Mouse (Mus musculus) small intestine, adult 2 months (tissue): ENCODE measurements around the gene Tmigd1. TPM values are rescaled to one million over a fixed set of nuclear protein-coding genes. Genes with fewer than 3 reads are reported as not detected.

Source experiments
- H3K27ac ChIP-seq: fragments of 200-500 bp; 2 replicates; pipeline ENCODE4 v1.5.1; 2012; ENCODE audit warnings: low read depth, low read length, control low read depth, inconsistent platforms; ENCODE audit not compliant: insufficient read depth
- H3K27me3 ChIP-seq: fragments of 200-500 bp; 2 replicates; pipeline ENCODE4 v1.6.1; 2012; ENCODE audit warnings: mild to moderate bottlenecking, moderate library complexity, low read length, inconsistent platforms; ENCODE audit not compliant: control insufficient read depth, insufficient read depth
- H3K36me3 ChIP-seq: fragments of 200-500 bp; 2 replicates; pipeline ENCODE4 v1.6.1; 2012; ENCODE audit warnings: mild to moderate bottlenecking, low read length, control low read depth, inconsistent platforms; ENCODE audit not compliant: control insufficient read depth, insufficient read depth
- H3K4me1 ChIP-seq: fragments of 200-500 bp; 2 replicates; pipeline ENCODE4 v1.6.1; 2012; ENCODE audit warnings: low read length, inconsistent platforms, mixed read lengths; ENCODE audit not compliant: control insufficient read depth, insufficient read depth, insufficient read length
- H3K4me3 ChIP-seq: fragments of 200-500 bp; 2 replicates; pipeline ENCODE4 v1.5.1; 2012; ENCODE audit warnings: low read depth, mild to moderate bottlenecking, control low read depth, inconsistent platforms, low read length, moderate library complexity
- CTCF ChIP-seq: fragments of 200-500 bp; IDR thresholded peaks from 2 replicates; pipeline ENCODE4 v1.5.1; 2012; ENCODE audit warnings: low read depth, mild to moderate bottlenecking, control low read depth, inconsistent platforms, low read length, moderate library complexity, mixed read lengths; ENCODE audit not compliant: insufficient replicate concordance, insufficient read length; ENCODE audit errors: extremely low read depth
- POLR2A ChIP-seq: fragments of 200-500 bp; IDR thresholded peaks from 2 replicates; pipeline ENCODE4 v1.6.1; 2012; ENCODE audit warnings: low read depth, mild to moderate bottlenecking, control low read depth, inconsistent platforms, low read length, moderate library complexity
- WGBS: fragments of 180-500 bp; shearing (Covaris S2); methylation state at CpG from one replicate; pipeline ENCODE4 v1.1.7; 2018; 5-methylcytosine and 5-hydroxymethylcytosine counted together
- polyA plus RNA-seq: library from polyadenylated mRNA; depleted of rRNA; stranded (reverse); fragments of >200 nt; gene quantifications from 2 replicates; pipeline ENCODE4 v1.2.3, GENCODE M21; 2012; rRNA removed

The Tmigd1 gene
- polyA plus RNA-seq: 0.29 and 8.4 TPM in 2 replicates

DNA sequence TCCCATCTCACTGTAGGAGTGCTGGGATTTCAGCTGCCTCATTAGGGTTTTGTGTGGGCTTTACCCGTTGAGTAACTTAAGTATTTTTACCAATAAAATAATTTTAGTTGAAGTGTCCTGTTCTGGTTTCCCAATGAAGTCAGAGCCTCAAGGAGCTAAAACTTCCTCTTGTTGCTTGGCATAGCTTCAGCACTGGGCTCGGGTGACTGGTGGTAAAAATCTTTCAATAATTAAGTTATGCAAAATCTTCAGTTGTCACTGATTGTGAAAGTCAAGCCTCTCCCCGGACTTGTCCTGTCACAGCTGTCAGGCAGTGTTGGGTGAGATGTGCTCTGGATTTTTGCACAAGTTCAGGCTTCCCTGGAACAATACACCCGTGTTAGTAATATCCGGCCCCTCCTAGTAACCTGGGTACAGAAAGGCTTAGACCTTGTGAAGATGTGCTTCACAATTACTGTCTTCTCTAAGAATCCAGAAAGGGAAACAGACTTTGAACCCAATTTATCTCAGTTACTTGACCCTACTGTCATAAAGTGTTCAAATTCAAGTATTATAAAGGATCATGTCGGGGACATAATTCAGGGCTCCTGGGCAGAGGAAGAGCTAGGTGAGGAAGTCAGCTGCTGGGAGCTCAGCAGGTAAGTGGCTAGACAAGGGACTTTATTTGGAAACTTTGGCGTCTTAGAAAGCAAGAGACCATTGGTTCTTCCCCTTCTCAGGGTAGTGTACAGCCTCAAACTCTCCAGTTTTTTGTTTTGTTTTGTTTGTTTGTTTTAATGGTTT lies at the start of gene Tmigd1:
Tmigd1 (plus strand) TSS at position 581 of the 783 bp plus-strand sequence.
- Histone ChIP-seq H3K36me3 (no peaks in the 10 kb centered on the region), H3K4me3 (no peak within 1 kb of the TSS), H3K4me1 (peaks cover 17% of the 10 kb centered on the region; the same call in 1 of the 2 replicates), H3K27me3 (no peaks in the 10 kb centered on the region), H3K27ac (peak within 1 kb of the TSS; percentile 26)
- TF ChIP-seq CTCF: no peak
- TF ChIP-seq POLR2A: no peak
- 31% methylated on average over 7 of the region's 7 CpGs for WGBS

DNA sequence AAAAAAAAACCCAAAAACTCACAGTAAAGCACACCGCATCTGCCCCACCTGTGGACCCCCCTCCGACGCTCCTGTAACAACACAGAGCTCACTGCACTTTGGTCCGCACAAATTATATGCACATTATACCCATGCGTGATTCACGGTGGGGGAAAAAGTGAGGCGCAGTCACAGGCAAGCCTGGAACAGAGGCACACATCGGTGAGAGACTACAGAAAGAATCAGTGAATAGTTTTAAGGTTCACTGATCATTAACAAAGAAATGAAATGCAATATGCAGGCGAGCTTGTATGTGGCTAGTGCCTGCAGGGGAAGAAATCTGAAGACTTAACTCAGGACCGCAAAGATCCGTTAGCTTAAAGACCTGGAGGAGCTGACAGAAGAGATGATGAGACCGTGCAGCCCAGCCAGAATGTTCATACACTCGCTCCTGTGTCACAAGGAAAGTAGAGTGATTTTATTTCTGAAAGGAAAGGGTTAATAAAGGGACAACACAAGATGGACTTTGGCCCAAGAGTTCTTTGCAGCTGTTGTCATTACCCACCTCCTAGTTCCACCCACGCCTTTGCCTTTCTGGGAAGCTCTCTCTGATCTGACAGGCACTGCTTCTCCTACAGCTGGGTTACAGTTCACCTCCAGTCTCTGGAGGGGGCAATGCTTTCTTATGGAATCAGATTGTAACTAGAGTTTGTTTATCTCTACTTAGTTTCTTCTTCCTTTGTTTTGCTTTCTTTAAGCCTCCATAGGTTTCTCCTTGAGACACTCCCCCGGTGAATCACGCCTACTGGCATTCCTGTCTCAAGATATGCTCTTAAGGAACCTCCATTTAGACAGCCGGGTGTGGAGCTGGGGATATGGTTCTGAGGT lies 47.3 kb upstream of the Tmigd1 start:
- no peaks in the 10 kb centered on the region for H3K27me3 ChIP-seq
- 28% methylated on average over 17 of the region's 17 CpGs for WGBS
- H3K27ac ChIP-seq: peak overlapping the region; percentile 87
- TF ChIP-seq CTCF (no peak), POLR2A (no peak)
- peak overlapping the region; percentile 47 for H3K4me3 ChIP-seq
- peaks cover 15% of the 10 kb centered on the region; the same call in 1 of the 2 replicates for H3K4me1 ChIP-seq
- no peaks in the 10 kb centered on the region for H3K36me3 ChIP-seq

DNA sequence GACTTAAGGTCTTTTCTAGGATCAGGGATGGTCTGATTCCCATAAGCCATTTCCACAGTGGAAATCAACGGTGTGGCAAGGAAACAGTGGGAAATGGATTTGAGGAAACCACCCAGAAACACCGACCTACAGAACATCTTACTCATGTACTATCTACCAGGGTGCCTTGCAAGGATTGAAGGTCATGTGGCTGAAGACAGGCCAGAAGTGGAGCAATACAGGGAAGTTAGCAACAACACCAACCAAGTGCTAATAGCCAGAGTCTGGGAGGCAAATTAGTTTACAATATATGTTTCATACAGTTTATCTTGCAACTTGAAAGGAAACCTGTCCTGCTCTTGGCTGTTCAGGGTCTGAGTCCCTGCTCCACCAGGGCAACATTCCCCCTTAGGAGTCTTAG lies 45.4 kb upstream of the Tmigd1 start:
- no peak for TF ChIP-seq CTCF
- no peak for TF ChIP-seq POLR2A
- H3K27ac ChIP-seq: peak overlapping the region; percentile 89
- 32% methylated on average over 2 of the region's 2 CpGs for WGBS
- no peak overlapping the region for H3K4me3 ChIP-seq
- no peaks in the 10 kb centered on the region for H3K27me3 ChIP-seq
- H3K36me3 ChIP-seq: no peaks in the 10 kb centered on the region
- peaks cover 15% of the 10 kb centered on the region; the same call in 1 of the 2 replicates for H3K4me1 ChIP-seq

DNA sequence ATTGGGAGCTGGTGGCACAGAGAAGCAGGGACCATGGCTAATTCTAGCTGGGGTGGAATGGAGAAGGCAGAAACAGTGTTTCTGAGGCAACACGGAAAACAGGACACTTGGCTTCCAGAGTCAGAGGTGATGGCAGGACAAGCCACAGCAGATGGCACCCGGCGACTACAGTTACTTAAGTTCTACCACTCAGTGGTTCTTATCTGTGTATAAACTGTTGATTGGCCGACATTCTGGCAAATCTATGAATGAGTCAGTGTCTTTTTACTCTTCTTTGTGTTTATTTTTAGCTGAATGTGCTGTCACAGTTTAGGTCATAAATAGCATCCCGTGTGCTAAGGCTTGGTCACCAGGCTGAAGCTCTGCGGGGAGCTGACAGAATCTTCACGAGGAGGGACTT lies 44.8 kb upstream of the Tmigd1 start:
- Histone ChIP-seq H3K27ac (peak overlapping the region; percentile 89), H3K4me3 (no peak overlapping the region), H3K4me1 (peaks cover 15% of the 10 kb centered on the region; the same call in 1 of the 2 replicates), H3K27me3 (no peaks in the 10 kb centered on the region), H3K36me3 (no peaks in the 10 kb centered on the region)
- TF ChIP-seq POLR2A (no peak), CTCF (no peak)
- WGBS: 36% methylated on average over 7 of the region's 7 CpGs

DNA sequence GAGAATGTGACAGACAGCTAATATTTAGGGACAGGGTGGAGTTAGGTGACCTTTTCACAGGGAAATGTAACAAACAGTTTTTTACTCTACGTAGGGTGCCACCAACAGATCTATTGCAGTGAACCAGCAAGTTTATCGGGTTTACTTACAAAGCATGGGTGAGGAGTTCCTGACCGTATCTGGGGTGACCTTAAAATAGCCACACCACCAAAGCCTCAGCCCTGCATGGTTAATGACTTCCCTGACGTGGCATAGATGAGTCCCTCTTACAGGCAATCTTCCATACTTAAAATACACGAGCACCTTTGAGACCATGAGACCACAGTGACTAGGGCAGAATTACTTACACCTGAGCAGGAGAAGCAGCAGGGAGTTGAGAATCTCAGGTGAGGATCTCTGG lies 43.2 kb upstream of the Tmigd1 start:
- no peaks in the 10 kb centered on the region for H3K27me3 ChIP-seq
- WGBS: 65% methylated on average over 5 of the region's 5 CpGs
- H3K36me3 ChIP-seq: no peaks in the 10 kb centered on the region
- TF ChIP-seq POLR2A (no peak), CTCF (no peak)
- H3K27ac ChIP-seq: no peak overlapping the region
- H3K4me1 ChIP-seq: peaks cover 15% of the 10 kb centered on the region; the same call in 1 of the 2 replicates
- no peak overlapping the region for H3K4me3 ChIP-seq

DNA sequence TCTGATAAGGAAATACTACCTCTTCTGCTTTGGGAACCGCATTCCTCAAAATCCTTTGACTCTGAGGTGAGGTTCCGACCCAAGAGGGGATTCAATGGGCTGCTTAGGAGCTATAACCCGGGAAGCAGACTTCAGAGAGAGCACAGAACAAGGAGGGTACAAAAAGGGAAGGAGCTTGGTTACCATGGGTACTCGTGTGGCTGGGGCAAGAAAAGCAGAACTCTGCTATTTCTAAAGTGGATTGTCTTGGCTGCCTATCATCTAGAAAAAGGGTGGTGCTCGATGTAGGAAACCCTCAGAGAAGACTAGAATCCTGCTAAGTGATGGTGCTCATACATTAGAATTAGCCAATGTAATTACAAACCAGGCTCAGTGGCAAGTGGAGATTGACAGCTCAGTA lies 42.7 kb upstream of the Tmigd1 start:
- no peaks in the 10 kb centered on the region for H3K27me3 ChIP-seq
- H3K36me3 ChIP-seq: no peaks in the 10 kb centered on the region
- no peak overlapping the region for H3K27ac ChIP-seq
- TF ChIP-seq POLR2A: no peak
- TF ChIP-seq CTCF: no peak
- no peak overlapping the region for H3K4me3 ChIP-seq
- WGBS: 67% methylated on average over 5 of the region's 5 CpGs
- peaks cover 14% of the 10 kb centered on the region; the same call in 1 of the 2 replicates for H3K4me1 ChIP-seq

DNA sequence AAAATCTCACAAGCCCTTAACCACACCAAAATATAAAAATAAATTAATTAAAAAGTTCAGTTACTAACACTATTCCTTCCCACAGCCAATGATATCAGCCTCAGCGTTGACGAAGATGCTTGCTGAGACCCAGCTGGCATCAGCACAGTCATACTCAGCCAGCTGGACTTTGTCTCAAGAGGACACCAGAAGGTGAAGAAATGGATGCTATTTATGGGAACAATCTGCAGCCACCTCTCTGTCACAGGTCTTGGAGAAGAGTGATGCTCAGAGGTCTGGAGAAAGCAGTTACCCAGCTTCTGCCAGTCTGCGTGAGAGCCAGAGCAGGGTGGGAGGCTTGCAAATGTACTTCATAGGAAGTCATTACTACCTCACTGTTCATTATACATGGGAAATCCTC lies 40.8 kb upstream of the Tmigd1 start:
- Histone ChIP-seq H3K27ac (no peak overlapping the region), H3K4me3 (no peak overlapping the region), H3K36me3 (no peaks in the 10 kb centered on the region), H3K4me1 (peaks cover 10% of the 10 kb centered on the region; the same call in 1 of the 2 replicates), H3K27me3 (no peaks in the 10 kb centered on the region)
- WGBS: 95% methylated on average over 3 of the region's 3 CpGs
- TF ChIP-seq POLR2A (no peak), CTCF (no peak)
